Mouse (Mus musculus): ENCODE results near the gene Whrn.

GRCm38 (mm10) chr4:63402558-63402957, 93.2 kb downstream of the Whrn start:
- no peak for TF ChIP-seq CTCF (IDR thresholded peaks at IDR 0.05; ENCODE audit: control insufficient read depth, insufficient read depth, low read length)
- no peak for TF ChIP-seq POLR2A (IDR thresholded peaks at IDR 0.05; ENCODE audit: borderline replicate concordance, control insufficient read depth, low read depth, low read length)
